Mouse (Mus musculus) heart, embryonic 12.5 days (tissue): ENCODE measurements at regions not wholly inside any gene's neighbourhood (a gene's known extent, or its start where the extent isn't known, plus 50 kb on each side); places are given as distances from the start of the nearest gene placed in this dataset.

ENCODE experiments used
- ATAC-seq: fragments of 200-750 bp; cut with Nextera tagmentation; 2 replicates; pipeline ENCODE4 v1.8.0; 2017; ENCODE audit warnings: moderate TSS enrichment, moderate library complexity; ENCODE audit not compliant: insufficient number of reproducible peaks, low FRiP score
- H3K27ac ChIP-seq: fragments of 300-500 bp; sonication (generic); 2 replicates; pipeline ENCODE4 v1.5.1; 2016; ENCODE audit warnings: mild to moderate bottlenecking, moderate library complexity; ENCODE audit not compliant: poor library complexity, severe bottlenecking
- H3K27me3 ChIP-seq: fragments of 300-500 bp; sonication (generic); replicated peaks from 2 replicates; pipeline ENCODE4 v1.6.1; 2016; ENCODE audit warnings: mild to moderate bottlenecking, moderate library complexity
- H3K36me3 ChIP-seq: fragments of 300-500 bp; sonication (generic); 2 replicates; pipeline ENCODE4 v1.6.1; 2016; ENCODE audit warnings: mild to moderate bottlenecking, moderate library complexity
- H3K4me1 ChIP-seq: fragments of 300-500 bp; sonication (generic); replicated peaks from 2 replicates; pipeline ENCODE4 v1.6.1; 2016; ENCODE audit warnings: mild to moderate bottlenecking
- H3K4me2 ChIP-seq: fragments of 300-500 bp; sonication (generic); 2 replicates; pipeline ENCODE4 v1.6.1; 2016; ENCODE audit warnings: mild to moderate bottlenecking, moderate library complexity
- H3K4me3 ChIP-seq: fragments of 300-500 bp; sonication (generic); 2 replicates; pipeline ENCODE4 v1.5.1; 2016; ENCODE audit warnings: mild to moderate bottlenecking
- H3K9ac ChIP-seq: fragments of 300-500 bp; sonication (generic); 2 replicates; pipeline ENCODE4 v1.6.1; 2016; ENCODE audit warnings: mild to moderate bottlenecking, moderate library complexity
- H3K9me3 ChIP-seq: fragments of 300-500 bp; sonication (generic); replicated peaks from 2 replicates; pipeline ENCODE4 v1.6.1; 2016; ENCODE audit warnings: mild to moderate bottlenecking, moderate library complexity
- WGBS: fragments of 180-500 bp; shearing (Covaris S2); methylation state at CpG from one replicate; pipeline ENCODE4 v1.1.7; 2016; 5-methylcytosine and 5-hydroxymethylcytosine counted together

DNA sequence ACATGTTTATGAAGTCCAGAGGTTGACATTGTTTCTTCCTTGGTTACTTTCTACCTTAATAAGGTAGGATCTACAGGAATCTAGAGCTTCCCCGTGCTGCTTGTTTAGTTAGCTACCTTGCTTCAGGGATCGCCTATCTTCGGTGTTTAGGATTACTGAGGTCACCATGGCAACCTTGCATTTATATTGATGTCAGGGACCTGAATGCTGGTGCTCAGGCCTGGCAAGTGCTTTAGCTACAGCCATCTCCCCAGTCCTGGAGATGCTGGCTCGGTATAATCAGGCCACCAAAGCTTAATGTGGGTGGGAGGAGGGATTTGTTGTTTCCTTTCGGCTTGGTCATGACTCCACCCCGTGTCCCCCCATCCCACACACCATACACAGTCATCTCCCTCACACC lies 50.0 kb upstream of the Zc3h12a start:
- Histone ChIP-seq H3K4me1 (no peaks in the 10 kb centered on the region), H3K9me3 (no peaks in the 10 kb centered on the region), H3K4me3 (no peak overlapping the region), H3K36me3 (no peaks in the 10 kb centered on the region), H3K27me3 (no peaks in the 10 kb centered on the region), H3K9ac (no peak overlapping the region), H3K27ac (no peak overlapping the region), H3K4me2 (no peak overlapping the region)
- ATAC-seq: no peak
- WGBS: 61% methylated on average over 6 of the region's 6 CpGs
